Mouse (Mus musculus) adrenal gland, adult (tissue): ENCODE results near the gene Bcap31.
"Not testable (repeated sequence)": the region's sequence is repeated elsewhere in the genome, so short reads cannot be mapped to it uniquely, and the experiment has no call there.

Source experiments
- DNase-seq, 2 experiments: peaks; one replicate each; pipeline ENCODE4 v3.0.0; 2022 to 2023; ENCODE audit warnings: low spot score in 1 of 2; ENCODE audit not compliant: inconsistent age in 2 of 2

Bcap31 gene

DNA sequence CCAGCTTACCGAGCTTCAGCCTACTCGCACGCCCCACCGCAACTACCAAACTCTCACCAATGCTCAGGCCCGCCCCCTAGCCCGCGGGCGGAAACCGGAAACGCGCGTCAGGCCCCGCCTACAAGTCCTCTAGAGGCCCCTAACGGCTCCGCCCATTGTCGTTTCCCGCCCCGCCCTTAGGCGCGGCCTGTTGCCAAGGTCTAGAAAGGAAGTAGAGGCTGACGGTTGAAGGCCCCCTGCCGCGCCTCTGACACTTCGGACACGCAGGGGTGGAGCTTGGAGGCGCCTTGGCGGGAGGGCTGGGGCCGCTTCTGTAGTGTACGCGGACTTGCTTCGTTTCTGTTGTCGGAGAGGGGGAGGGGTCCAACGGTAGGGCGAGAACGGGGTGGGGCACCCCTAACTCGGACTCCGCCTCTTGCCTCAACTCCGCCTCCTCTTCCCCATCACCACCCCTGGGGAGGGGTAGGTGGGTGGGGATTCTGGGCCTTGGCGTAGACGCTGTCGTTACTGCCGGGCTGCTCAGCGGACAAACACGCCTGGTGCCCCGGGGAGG is at the start of gene Bcap31, which contains the start of gene Abcd1:
TSS of gene Bcap31 (minus strand) at position 67 of the 553 bp plus-strand sequence.
TSS of gene Abcd1 (plus strand) at position 489 of the 553 bp plus-strand sequence.
- DNase-seq, result peak; percentile 95 to 98

DNA sequence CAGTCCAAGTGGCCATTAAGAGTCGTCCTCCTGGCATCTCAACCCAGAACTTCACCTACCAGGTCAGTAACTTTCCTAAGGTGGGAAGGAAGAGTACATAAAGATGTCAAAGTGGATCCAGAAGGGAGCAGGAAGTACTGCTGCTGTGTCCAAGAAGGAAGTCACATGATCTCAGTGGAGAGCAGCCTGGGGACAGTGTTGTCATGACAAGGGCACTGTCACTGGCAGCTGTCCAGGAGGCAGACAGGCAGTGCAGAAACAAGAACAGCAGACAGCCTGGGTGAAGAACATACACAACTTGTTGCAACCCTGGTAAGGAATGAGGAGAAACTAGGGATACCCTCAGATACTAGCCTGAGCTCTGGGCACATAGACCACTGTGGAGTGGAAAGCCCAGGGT is 49.3 kb upstream of the Bcap31 start:
- DNase-seq, result peak; percentile 79 to 87

DNA sequence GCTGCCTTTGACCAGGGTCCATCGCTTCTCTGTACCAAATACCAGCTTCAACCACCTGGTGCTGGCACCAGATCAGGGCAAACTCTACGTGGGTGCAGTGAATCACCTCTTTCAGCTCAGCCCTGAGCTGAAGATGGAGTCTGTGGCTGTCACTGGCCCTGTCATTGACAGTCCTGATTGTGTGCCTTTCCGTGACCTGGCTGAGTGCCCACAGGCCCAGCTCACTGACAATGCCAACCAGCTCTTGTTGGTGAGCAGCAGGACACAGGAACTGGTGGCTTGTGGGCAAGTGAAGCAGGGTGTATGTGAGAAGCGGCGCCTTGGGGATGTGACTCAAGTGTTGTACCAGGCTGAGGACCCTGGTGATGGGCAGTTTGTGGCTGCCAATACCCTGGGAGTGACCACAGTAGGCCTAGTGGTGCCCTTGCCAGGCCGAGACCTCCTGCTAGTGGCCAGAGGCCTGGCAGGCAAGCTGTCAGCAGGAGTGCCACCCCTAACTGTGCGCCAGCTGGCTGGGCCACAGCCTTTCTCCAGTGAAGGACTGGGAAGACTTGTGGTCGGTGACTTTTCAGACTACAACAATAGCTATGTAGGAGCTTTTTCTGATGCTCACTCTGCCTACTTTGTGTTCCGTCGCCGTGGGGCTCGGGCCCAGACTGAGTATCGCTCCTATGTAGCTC is 42.8 kb upstream of the Bcap31 start:
- peak in 1 of 2 experiments; percentile 53 for DNase-seq

DNA sequence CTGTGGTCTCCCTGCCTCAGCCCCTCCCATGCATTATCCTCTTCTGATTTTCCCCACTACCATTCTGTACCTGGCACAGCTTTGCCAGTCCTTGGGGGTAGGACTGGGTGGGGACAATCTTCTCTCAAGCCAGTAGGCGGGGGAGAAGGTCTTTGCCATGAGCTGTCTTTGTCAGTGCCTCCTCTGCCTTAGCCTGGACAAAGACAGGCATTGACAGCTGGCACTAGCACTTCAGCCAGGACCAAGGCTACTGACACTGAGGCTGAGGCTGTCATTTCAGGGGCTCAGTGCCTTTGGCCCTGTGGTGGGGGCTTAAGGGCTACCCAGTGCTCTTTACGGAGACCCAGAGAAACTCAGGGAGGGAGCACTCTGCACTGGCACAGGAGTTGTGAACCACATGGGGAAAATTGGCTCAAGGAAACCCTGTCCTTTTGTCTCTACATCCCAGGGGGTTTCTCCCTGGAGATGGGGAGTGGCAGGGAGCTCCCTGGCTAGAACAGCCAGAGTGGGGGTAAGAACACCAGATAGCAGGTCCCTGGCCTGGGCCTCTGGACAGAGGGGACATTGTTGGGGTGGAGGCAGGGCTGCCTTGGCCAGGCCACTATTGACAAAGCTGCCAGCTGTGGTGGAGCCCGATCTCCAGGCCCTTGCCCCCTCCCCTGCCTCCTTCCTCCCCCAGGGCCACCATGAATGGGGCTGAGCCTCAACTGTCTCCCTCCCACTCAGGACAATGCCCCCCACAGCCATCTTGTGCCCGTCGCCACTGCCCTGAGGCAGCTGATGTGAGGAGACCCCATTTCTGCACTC is 40.6 kb upstream of the Bcap31 start, which contains the start of gene Plxnb3:
TSS of gene Plxnb3 (plus strand) at position 757 of the 807 bp plus-strand sequence.
- no peak for DNase-seq

DNA sequence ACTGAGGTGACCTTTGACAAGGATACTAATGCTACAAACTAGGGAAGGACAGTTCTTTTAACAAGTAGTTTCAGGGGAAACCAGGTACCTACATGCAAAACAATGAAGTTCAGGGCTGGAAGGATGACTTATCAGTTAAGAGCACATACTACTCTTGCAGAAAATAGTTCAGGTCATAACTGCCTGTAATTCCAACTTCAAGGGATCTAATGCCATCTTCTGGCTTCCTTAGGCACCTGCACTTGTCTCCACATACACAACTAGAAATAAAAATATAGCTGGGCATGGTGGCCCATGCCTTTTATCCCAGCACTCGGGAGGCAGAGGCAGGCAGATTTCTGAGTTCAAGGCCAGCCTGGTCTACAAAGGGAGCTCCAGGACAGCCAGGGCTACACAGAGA is 33.0 kb upstream of the Bcap31 start:
- DNase-seq, result no peak

DNA sequence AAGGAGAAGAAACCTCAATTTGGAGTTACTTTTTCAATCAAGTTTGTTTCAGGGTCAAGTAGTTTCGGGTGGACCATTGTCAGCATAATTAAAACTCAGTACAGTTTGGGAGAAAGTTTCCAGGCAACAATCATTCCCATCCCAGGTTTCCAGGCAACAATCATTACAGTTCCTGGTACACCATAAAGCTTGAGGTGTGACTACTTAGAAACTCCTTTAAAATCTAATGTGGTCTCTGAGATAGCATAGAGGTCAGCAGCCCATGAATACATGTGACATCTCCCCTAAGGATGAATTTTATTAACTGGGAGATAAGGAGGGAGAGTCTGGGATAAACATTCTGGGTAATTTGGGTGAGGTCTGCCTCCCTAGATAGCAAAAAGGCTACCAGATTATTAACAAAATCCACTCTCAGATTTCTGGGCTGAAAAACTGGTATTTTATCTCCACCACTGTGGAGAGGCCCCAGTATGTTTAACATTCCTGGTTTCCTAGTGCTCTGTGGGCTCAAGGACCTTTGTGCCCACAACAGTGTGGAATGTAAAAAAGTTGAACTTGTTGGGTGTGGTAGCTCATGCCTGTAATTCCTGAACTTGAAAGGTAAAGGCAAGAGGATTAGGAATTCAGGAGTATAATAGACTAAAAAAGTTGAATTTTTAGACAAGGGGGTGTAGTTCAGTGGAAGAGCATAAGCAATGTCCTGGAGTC is 29.0 kb upstream of the Bcap31 start:
- DNase-seq, result no peak

DNA sequence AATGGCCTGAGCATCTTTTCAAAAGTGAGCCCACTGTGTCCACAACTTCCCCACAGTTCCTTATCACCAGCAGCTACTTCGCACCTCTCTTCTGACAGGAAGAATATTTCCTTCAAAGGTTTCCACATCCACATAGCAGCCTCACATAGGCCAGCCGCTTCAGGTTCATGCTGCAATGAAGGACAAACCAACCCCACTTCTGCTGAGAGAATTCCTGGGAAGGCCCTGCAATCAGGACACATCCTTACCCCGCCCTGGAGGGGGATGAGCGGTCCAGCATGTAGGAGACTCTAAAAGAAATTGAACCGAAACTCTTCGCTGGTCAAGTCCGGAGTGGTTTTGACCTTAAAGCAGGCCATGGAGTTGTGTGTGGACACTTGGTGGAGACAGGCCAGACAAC is 23.9 kb upstream of the Bcap31 start:
- not testable (repeated sequence) for DNase-seq

DNA sequence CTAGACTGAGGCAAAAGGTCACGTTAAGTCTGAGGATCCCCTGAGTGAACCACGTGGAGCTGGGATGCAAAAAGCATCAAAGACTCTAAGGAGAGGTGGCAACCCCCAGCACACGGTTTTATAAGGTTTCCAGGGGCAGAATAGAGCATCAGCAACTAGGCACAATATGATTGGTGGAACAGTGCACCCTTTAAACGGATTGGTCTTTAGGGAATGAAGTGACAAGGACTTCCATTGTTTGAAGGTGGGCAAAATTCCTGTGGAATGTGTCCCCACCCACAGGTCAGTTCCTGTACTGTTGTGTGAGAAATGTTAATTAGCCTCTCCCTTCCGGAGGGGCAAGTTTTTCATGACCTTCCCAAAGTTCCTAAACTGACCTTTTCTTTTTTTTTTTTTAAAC is 23.2 kb upstream of the Bcap31 start:
- no peak for DNase-seq

DNA sequence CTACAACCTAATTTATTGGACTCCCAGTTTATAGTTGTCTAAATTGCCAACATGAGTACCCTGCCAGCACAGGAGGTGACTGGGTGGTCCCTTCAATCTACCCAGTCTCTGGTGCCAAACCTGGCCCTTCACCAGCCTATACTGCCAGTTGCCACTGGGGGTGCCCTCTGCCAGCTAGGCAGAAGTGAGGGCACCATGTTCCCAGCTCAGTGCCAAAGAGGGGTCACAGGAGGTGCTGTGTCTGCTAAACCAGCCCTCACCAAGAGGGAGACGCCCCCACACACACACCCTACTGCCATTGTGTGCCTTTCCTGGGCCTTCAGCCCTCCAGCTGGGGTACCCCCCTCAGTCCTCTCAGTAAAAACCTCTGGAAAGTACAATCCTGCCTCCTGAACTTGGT is 22.2 kb upstream of the Bcap31 start:
- DNase-seq, result no peak

DNA sequence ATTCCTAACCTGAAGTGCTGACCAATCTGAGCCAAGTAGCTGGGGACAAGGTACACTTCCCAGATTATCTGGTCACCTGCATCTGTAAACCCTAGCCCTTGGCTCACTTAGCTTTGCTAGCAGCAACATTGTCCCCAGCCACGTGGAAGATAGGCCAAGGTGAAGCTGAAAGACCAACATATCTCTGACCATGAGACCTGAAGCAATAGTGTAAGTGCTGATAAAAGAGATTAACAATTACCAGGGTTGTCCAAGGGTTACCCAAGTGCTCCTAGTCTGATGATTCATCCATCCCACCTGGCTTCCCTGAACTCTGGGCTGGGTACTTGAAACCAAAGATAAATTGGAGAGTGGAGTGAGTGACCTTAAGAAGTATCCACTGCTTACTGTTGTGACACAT is 14.9 kb upstream of the Bcap31 start:
- no peak for DNase-seq

DNA sequence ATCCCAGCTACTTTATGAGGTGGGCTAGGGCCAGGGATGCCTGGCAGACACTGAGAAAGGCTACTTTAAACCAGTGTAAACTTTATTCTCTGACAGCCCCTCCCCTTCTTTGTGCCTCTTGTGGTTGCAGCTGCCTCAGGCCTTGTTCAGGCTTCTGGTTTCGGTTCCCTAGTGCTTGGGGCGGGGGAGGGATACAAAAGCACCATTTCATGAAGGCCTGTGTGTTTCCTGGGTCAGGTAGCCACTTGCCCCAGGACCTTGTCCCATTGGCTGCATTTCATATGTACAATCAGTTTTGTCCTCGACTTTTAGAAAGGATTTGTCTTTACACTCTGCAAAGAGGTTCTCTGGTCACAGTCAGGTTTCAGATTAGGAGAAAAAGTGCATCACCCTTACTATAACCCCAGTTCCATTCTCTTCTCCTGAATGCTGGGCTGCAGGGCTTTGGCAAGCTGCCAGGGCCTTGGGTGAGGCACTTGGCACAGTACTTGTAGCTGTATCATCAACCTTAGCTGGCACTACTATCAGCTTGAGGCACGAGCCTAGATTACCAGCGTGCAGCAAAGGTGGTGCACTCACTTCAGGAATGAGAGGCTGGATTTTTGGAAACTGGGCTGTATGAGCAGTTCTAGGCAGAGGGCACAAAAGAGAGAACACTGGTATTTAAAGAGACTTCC is 2.8 kb upstream of the Bcap31 start:
- peak; percentile 71 to 87 for DNase-seq

DNA sequence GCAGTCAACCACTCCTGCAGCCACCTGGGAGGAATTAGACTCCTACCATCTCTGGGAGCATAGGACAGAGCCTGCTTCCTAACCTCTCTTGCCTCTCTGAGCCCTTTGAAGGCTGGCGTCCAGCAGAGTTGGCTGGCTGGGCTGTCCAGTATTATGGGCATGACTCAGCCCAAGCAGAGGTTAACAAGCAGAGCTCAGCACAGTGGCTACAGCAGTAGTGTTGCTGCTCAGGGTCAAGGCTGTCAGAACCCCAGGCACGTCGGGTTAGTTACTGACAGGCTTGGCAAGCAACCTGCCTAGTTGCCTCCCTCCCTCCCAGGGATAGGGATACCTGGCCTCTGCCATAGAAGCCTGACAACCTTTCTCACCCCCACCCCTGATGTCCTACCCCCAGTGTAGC is 2.3 kb upstream of the Bcap31 start:
- DNase-seq, result peak; percentile 74 to 85

DNA sequence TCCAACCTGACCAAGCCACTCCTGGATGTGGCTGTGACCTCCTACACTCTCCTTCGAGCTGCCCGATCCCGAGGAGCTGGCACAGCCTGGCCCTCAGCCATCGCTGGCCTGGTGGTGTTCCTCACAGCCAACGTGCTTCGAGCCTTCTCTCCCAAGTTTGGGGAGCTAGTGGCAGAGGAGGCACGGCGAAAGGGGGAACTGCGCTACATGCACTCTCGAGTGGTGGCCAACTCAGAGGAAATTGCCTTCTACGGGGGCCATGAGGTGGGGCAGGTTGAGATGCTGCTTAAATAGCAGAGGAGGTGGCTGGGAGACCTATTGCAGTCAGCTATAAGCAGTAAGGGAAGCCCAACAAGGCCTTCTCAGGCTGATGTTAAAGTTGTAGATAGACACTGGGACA is 1.7 kb upstream of the Bcap31 start:
- DNase-seq, result peak; percentile 45 to 56

DNA sequence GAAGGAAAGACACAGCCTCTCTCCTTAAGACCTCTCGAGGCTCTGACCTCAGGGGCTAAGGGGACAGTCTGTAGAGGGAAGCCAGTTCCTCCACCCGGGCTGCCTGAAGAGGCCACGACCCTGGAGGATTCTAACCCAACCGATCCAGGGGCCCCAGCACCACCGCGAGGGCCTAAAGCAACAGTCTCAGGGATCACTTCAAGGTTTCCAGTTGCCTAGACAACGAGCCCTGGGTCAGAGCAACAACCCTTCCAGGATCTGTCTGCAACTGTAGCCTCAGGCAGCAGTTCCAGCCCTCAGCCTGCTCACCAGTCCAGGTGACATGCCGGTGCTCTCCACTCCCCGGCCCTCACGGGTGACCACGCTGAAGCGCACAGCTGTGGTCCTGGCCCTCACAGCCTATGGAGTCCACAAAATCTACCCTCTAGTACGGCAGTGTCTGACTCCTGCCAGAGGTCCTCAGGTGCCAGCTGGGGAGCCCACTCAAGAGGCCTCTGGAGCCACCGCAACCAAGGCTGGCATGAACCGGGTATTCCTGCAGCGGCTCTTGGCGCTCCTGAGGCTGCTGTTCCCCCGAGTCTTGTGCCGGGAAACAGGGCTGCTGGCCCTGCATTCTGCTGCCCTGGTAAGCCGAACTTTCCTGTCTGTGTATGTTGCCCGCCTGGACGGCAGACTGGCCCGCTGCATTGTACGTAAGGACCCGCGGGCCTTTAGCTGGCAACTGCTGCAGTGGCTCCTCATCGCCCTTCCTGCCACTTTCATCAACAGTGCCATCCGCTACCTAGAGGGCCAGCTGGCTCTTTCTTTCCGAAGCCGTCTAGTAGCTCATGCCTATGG is 952 bp upstream of the Bcap31 start:
- no peak for DNase-seq

DNA sequence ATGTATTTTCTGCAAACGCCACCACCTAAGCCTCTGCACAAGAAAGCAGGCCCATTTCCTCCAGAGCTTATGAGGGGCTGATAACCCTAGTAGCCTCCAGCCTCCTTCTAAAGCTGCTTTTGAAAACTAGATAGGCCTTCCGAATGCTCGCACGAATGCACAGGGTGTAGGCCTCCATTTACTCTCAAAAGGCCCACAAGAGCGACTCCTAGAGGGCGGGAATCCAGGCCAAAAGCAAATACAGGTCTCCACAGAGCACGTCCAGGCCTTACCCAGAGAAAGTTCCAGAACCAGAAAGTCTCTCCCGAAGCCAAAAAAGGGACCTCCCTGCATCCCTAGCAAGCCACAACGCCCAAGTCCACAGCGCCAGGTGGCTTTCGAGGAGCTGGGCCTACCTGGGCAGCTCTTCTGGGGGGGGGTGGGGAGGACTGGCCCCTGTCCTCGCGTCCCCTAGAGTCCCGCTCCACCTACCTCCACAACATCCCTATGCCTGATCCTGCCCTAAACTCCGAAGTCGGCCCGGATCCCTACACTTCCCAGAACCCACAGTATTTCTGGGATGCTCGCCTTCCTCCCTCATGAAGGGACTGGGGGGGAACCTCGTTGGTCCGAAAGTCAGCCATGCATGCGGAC is 383 bp downstream of the Bcap31 start:
- peak; percentile 48 to 82 for DNase-seq

DNA sequence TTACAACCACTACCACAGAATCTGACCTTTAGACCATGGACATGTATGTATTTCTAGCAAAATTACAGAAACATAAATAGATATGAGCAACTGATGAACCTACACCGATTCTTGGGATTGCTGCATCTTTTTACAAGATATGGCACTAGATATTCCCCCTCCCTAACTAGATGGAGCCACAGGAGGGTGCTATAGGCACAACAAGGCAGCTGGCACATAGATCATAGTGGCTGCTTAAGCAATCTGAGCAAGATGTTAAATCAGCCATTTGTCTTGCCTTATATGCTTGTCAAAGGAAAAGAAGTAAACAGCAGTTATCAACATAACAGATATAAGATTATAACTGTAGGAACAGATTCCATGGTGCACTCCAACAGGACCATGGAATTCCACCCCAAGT is 15.5 kb downstream of the Bcap31 start:
- no peak for DNase-seq

DNA sequence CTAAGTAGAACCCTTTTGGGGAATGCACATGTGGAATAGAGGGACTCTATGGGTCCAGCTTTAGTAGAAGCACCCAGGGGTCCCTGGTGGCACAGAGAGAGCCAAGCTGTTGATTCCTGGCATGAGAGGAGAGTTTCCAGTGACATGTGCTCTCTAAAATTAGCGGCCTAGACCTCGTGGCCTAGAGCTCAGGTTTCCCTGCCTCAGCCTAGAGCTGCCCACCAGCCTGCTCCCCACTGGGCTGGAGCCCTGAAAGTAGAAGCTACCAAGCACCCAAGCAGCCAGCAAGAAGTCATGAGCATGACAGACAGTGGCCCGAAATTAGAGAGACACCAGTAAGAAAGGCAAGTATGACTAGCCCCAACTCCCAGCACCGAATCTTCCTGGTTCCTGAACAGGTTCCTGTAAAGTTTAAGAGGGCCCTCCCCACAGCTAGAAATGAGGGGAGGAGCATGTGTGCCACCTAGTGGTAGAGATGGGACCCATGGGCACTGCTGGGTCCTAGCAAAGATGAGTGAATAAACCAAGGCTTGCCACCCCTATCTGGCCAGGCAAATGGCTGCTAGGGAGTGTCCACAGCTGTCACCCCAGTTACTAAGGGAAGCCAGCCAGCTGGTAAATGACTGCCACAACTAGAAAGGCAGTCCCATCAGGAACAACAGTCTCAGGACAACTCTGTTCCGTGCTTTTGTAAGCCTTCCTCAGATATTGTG is 24.9 kb downstream of the Bcap31 start:
- DNase-seq, result peak; percentile 73 to 86

DNA sequence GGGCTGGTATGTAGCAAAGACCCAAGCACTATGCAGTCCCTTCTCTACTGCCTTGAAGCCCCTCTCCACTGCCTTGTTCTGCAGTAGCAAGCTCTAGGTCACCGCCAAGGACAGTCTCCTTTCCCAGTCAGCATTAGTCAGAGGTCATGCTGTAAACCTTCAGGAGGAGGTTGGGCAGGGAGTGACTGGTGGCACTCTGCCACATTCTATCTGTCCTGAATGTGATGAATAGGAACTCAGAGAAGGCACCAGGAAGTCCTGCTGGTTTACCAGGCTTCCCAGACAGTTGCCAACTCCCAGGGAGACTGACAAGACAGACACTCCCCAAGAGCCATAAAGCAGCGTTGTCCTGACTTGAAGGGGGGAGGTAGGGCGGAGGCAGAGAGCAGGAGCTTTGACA is 30.3 kb downstream of the Bcap31 start:
- DNase-seq, result peak; percentile 81 to 90

DNA sequence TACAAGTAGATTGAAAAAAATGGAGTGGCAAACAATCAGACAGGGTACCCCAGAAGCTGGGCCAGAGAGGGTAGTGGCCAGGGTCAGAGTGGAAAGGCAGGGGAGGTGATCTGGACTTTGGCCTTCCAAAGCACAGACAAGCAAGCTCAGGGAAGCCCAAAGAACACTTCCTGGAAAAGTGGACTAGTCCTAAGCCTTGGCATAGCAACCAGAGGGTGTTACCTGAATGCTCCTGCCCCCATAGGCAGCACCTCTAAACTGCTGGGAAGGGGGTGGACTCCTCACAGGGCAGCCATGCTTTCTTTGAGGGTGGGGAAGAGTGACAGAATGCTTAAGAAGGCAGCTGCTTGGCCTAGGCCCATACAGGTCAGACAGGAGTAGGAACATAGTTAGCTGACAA is 31.0 kb downstream of the Bcap31 start:
- no peak for DNase-seq
